Mouse (Mus musculus) hindbrain, embryonic 11.5 days (tissue): ENCODE data around the gene Rffl. TPM values are rescaled to one million over a fixed set of nuclear protein-coding genes. Genes with fewer than 3 reads are reported as not detected.
A peak's percentile ranks its signal among the peaks of the same experiment; 100 is the strongest.

Source experiments
- ATAC-seq: fragments of 200-750 bp; cut with Nextera tagmentation; 2 replicates; pipeline ENCODE4 v1.8.0; 2017; ENCODE audit warnings: mild to moderate bottlenecking, moderate TSS enrichment, moderate library complexity; ENCODE audit not compliant: low FRiP score
- DNase-seq: peaks from one replicate; pipeline ENCODE4 v3.0.0-alpha.2; 2015; ENCODE audit warnings: low spot score
- H3K27ac ChIP-seq: fragments of 300-500 bp; sonication (generic); 2 replicates; pipeline ENCODE4 v1.5.1; 2014; ENCODE audit warnings: mild to moderate bottlenecking, low read depth, low read length
- H3K27me3 ChIP-seq: fragments of 300-500 bp; sonication (generic); 2 replicates; pipeline ENCODE4 v1.6.1; 2014; ENCODE audit warnings: mild to moderate bottlenecking, low read length, moderate library complexity, mixed read lengths; ENCODE audit not compliant: control insufficient read depth, insufficient read depth
- H3K36me3 ChIP-seq: fragments of 300-500 bp; sonication (generic); 2 replicates; pipeline ENCODE4 v1.6.1; 2014; ENCODE audit warnings: mild to moderate bottlenecking, low read length, moderate library complexity, mixed read lengths; ENCODE audit not compliant: control insufficient read depth, insufficient read depth
- H3K4me1 ChIP-seq: fragments of 300-500 bp; sonication (generic); replicated peaks from 2 replicates; pipeline ENCODE4 v1.6.1; 2014; ENCODE audit warnings: low read length, mixed read lengths; ENCODE audit not compliant: control insufficient read depth, insufficient read depth
- H3K4me2 ChIP-seq: fragments of 300-500 bp; sonication (generic); replicated peaks from 2 replicates; pipeline ENCODE4 v1.6.1; 2014; ENCODE audit warnings: mild to moderate bottlenecking, low read depth, low read length
- H3K4me3 ChIP-seq: fragments of 300-500 bp; sonication (generic); 2 replicates; pipeline ENCODE4 v1.5.1; 2014; ENCODE audit warnings: low read depth, low read length
- H3K9ac ChIP-seq: fragments of 300-500 bp; sonication (generic); 2 replicates; pipeline ENCODE4 v1.6.1; 2014; ENCODE audit warnings: low read depth, low read length
- H3K9me3 ChIP-seq: fragments of 300-500 bp; sonication (generic); 2 replicates; pipeline ENCODE4 v1.6.1; 2016; ENCODE audit warnings: low read length; ENCODE audit not compliant: control insufficient read depth
- WGBS: fragments of 180-500 bp; shearing (Covaris S2); extraction: QIAGEN DNeasy Blood & Tissue Kit; methylation state at CpG from one replicate; pipeline ENCODE4 v1.1.7; 2014; 5-methylcytosine and 5-hydroxymethylcytosine counted together
- polyA plus RNA-seq: library from polyadenylated mRNA; unstranded; fragments of >200 nt; fragmentation: Nextera tagmentation; extraction: Ambion mirVana; gene quantifications from 2 replicates; pipeline ENCODE4 v1.2.1, GENCODE M21; 2014

Gene Rffl
- polyA plus RNA-seq, 1 experiment from 2014 or later: 6.3 TPM

GRCm38 (mm10) chr11:82886559-82886958, 15.5 kb upstream of the Rffl start:
- DNase-seq (no peak), ATAC-seq (no peak)
- H3K4me2 ChIP-seq: no peak overlapping the region
- peaks cover 5% of the 10 kb centered on the region; the same call in 1 of the 2 replicates for H3K4me1 ChIP-seq
- no peaks in the 10 kb centered on the region for H3K36me3 ChIP-seq
- no peak overlapping the region for H3K4me3 ChIP-seq
- no peaks in the 10 kb centered on the region for H3K27me3 ChIP-seq
- H3K27ac ChIP-seq: no peak overlapping the region
- no peak overlapping the region for H3K9ac ChIP-seq
- 89% methylated on average over 3 of the region's 3 CpGs for WGBS
- no peaks in the 10 kb centered on the region for H3K9me3 ChIP-seq

DNA sequence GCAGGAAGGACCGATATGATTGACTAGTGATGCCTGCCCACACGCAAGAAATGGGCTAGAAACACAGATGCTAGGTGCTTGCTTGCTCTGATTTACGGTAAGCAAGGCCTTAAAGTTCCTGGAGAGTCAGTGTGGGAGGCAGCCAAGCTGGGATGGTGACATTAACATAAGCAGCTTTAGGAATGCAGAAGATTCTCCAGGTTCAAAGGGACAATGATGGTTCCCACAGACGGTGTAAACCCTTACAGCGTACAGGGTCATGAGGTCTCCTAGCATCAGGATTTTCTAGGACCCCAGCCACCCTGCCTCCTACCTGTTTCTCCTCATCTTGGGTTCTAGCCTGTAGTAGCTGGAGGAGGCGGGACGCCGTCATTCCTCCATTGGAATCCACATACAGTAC, 12.2 kb upstream of the Rffl start:
- Histone ChIP-seq H3K9ac (no peak overlapping the region), H3K4me3 (no peak overlapping the region), H3K4me1 (0 out of 2 replicates have a peak, but pooled peaks cover under 1% of the 10 kb centered on the region), H3K4me2 (no peak overlapping the region), H3K36me3 (no peaks in the 10 kb centered on the region), H3K27me3 (no peaks in the 10 kb centered on the region), H3K9me3 (no peaks in the 10 kb centered on the region), H3K27ac (no peak overlapping the region)
- DNase-seq: no peak
- no peak for ATAC-seq
- WGBS: 71% methylated on average over 8 of the region's 8 CpGs

DNA sequence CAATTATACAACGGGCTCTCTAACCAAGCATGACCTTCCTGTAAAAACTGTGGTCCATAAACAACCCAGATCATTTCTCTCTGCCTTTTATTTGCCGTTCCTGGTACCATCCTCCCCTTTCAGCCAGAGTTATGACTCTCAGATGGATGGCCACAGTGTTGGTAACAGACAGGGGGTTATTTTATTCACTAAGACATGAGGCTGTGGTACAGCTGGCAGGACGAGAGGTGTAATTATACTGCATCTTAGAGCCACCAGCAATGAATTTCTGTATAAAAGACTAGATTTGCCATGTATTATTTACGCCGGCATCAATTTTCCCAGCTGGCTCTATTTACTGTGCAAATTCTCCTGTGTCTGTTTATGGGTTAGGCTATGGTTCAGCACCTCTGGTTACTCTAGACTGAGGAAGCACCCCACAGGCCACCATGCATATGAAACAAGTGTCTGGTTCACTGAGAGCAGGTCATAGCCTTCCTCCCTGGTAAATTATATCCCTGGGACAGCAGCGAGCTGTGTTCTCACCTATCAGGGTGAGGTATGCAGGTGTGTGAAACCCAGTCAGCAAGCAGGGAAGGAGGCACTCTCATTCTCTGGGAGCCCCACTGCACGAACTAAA, 6.8 kb upstream of the Rffl start:
- Histone ChIP-seq H3K27ac (no peak overlapping the region), H3K36me3 (no peaks in the 10 kb centered on the region), H3K4me2 (no peak overlapping the region), H3K4me3 (no peak overlapping the region), H3K9me3 (no peaks in the 10 kb centered on the region), H3K27me3 (no peaks in the 10 kb centered on the region), H3K9ac (no peak overlapping the region), H3K4me1 (no peaks in the 10 kb centered on the region)
- WGBS: 87% methylated on average over 7 of the region's 7 CpGs
- DNase-seq (no peak), ATAC-seq (no peak)

GRCm38 (mm10) chr11:82875631-82876030, 4.6 kb upstream of the Rffl start:
- Histone ChIP-seq H3K36me3 (no peaks in the 10 kb centered on the region), H3K4me2 (no peak overlapping the region), H3K27ac (no peak overlapping the region), H3K4me3 (no peak overlapping the region), H3K27me3 (no peaks in the 10 kb centered on the region), H3K9ac (no peak overlapping the region), H3K9me3 (no peaks in the 10 kb centered on the region), H3K4me1 (no peaks in the 10 kb centered on the region)
- ATAC-seq: no peak
- WGBS: 86% methylated on average over 5 of the region's 5 CpGs
- no peak for DNase-seq

DNA sequence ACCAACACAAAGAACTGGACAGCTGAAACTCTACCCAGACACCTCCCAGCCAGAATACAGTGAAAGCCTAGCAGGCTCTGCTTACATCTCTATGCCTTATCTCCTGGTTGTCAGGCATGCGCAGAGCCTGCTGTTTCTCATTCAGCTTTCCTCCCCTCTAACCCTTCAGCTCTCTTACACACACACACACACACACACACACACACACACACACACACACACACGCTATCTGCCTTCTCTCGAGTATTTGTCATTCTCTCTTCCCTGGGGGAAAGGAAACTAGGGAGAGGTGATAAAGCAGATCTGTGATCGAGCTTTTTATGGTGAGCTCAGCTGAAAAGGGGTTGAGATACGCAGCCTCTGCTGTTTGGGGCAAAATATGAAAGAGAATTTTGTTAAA, 3.9 kb upstream of the Rffl start:
- Histone ChIP-seq H3K27ac (no peak overlapping the region), H3K9ac (no peak overlapping the region), H3K4me2 (no peak overlapping the region), H3K27me3 (no peaks in the 10 kb centered on the region), H3K9me3 (no peaks in the 10 kb centered on the region), H3K36me3 (no peaks in the 10 kb centered on the region), H3K4me1 (no peaks in the 10 kb centered on the region), H3K4me3 (no peak overlapping the region)
- no peak for ATAC-seq
- WGBS: 77% methylated on average over 5 of the region's 5 CpGs
- no peak for DNase-seq

DNA sequence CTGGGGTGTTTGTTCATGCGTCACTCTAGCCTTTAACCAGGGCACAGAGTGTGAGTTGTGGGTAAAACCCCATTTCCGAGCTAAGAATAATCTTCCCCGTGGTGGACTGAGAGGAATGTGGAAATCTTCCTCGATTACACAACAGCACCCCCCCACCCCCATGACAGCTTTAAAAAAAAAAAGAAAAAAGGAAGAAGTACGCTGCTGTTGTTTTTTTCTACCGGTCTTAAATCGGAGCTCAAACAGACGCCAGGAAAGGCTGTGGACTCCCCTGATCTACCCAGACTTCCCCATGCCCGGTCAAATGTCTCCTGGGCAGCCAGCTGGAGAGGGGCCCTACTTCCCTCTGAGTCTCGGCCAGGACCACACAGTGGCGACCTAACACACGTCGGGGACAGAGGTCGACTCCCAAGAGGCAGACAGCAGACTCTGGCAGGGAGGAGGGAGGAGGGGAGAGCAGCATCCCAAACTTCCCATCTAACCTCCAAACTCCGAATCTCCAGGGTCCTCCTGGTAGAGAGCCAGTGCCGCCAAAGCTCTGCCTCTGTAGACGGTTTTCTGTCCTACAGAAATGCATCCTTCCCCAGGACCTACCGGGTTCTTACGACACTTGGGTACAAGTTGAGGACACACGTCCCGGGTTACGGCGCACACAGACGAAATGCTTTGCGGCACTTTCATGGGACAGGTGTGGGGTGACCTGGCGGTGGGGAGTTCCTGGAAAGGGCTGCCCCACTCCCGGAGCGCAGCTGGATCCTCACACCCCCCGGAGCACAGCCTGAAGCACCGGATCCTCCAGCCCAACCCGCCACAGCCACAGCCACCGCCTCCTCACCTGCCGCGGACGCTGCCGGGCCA, 608 bp downstream of the Rffl start:
- Histone ChIP-seq H3K27ac (0 out of 2 replicates have a peak overlapping the region, but pooled peaks have one; percentile 17), H3K27me3 (no peaks in the 10 kb centered on the region), H3K4me3 (peak overlapping the region; percentile 79), H3K9me3 (no peaks in the 10 kb centered on the region), H3K36me3 (no peaks in the 10 kb centered on the region), H3K4me1 (no peaks in the 10 kb centered on the region), H3K4me2 (peak overlapping the region; percentile 80), H3K9ac (peak overlapping the region; percentile 63)
- ATAC-seq: peak; percentile 64
- 5% methylated on average over 36 of the region's 36 CpGs for WGBS
- peak; percentile 54 for DNase-seq

GRCm38 (mm10) chr11:82869506-82870172, 1.4 kb downstream of the Rffl start:
- no peak overlapping the region; the same call in 1 of the 2 replicates for H3K4me3 ChIP-seq

GRCm38 (mm10) chr11:82867956-82868355, 3.1 kb downstream of the Rffl start:
- H3K27me3 ChIP-seq: no peaks in the 10 kb centered on the region
- H3K36me3 ChIP-seq: no peaks in the 10 kb centered on the region
- DNase-seq (no peak), ATAC-seq (no peak)
- H3K9me3 ChIP-seq: no peaks in the 10 kb centered on the region
- no peak overlapping the region for H3K4me2 ChIP-seq
- no peak overlapping the region for H3K27ac ChIP-seq
- H3K9ac ChIP-seq: no peak overlapping the region
- no peak overlapping the region for H3K4me3 ChIP-seq
- 87% methylated on average over 5 of the region's 5 CpGs for WGBS
- H3K4me1 ChIP-seq: no peaks in the 10 kb centered on the region

More at GRCm38 (mm10) chr11:82869506-82870172, 1.4 kb downstream of the Rffl start:
- no peak overlapping the region for H3K9ac ChIP-seq
- DNase-seq (no peak), ATAC-seq (no peak)
- H3K27ac ChIP-seq: no peak overlapping the region
- no peaks in the 10 kb centered on the region for H3K4me1 ChIP-seq
- H3K27me3 ChIP-seq: no peaks in the 10 kb centered on the region
- 76% methylated on average over 9 of the region's 9 CpGs for WGBS
- H3K36me3 ChIP-seq: no peaks in the 10 kb centered on the region
- H3K4me2 ChIP-seq: no peak overlapping the region; the same call in 1 of the 2 replicates
- no peaks in the 10 kb centered on the region for H3K9me3 ChIP-seq
